Mouse (Mus musculus) kidney, adult 2 months (tissue): ENCODE measurements around the gene Ntn4.

ENCODE experiments used
- CTCF ChIP-seq: fragments of 200-500 bp; conservative IDR thresholded peaks from 2 replicates; pipeline ENCODE4 v1.5.1; 2011; ENCODE audit warnings: low read depth, mild to moderate bottlenecking, control low read depth, low read length, moderate library complexity, mixed read lengths; ENCODE audit not compliant: insufficient read depth, insufficient read length
- POLR2A ChIP-seq: fragments of 200-500 bp; IDR thresholded peaks from one replicate; pipeline ENCODE4 v1.6.1; 2011; ENCODE audit warnings: low read depth, low read length, control low read depth

DNA sequence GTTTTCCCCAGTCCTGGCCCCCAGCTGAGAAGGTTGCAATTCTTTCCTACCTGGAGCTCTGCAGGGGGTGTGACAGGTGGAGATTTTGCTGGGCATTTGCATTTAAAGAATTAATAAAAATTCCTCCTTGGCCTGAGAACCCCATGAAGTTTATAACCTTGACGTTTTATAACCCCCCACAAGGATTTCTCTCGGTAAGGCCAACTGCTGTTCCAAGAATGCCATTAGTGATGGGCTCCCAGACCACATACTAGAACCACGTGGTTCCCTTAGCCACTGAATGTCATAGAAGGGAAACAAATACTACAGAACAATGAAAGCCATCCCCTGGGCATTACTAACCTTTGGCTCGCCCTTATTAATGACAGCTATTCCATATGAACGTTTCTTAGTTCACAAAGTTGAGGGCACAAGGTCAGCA, 136.3 kb downstream of the Ntn4 start:
- no peak for TF ChIP-seq CTCF
- TF ChIP-seq POLR2A, result no peak
